Mouse (Mus musculus): ENCODE measurements around the gene Kcp. TPM values are rescaled to one million over a fixed set of nuclear protein-coding genes. Genes with fewer than 3 reads are reported as not detected.
A peak's percentile ranks its signal among the peaks of the same experiment; 100 is the strongest.

Kcp gene
- total RNA-seq (2021): 1 to 10 TPM; 1.1 to 2.0 TPM
- long read RNA-seq, experiment 1, partial matches to known transcripts: 2 of 3 reads
- long read RNA-seq, experiment 1, other reads (novel, unspliced or antisense): 1 of 3 reads
- long read RNA-seq, experiment 2: 0 reads

DNA sequence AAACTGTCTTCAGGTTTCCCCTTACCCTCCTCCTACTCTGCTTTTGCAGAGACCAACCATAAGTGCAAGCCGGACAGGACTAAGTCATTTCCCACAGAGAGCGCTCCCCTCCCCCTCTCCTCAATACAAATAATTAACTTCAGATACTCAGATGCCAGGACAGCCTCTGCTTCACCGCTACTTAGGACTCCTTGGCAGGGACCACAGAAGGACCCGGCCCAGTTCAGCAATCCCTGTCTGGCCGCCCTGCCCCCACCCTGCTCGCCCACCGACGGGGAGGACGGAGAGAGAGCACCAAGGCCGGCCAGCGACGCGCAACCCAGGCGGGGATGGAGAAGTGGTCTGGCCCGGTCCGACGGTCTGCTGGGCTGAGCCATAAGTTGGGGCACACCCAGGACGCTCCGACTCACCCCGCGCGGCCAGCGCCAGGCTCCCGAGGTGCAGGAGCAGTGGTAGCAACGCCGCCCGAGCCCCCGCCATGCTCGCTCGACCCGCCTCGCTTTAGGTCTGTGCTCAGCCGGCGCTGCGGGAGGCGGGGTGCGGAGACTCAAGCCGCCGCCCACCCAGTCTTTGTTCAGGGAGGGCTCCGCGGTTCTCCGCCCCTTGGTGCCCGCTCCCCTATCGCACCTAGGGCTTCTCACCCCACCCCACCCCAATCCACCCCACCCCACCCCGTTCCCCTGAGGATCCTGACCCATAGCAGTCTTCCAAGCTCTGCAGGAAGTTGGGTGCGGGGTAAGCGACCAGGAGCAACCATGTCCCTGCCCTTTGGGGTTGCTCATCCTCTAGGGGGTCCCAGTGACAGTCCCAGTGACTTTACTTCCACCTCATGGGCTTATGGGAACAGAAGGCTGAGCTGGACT is at the start of gene Kcp:
Gene Kcp (minus strand): TSS at position 506 of the 863 bp plus-strand sequence.
- Histone ChIP-seq H3K4me3 (peak within 1 kb of the TSS; percentile 46), H3K27ac (no peak within 1 kb of the TSS)
- no peak for DNase-seq (ENCODE audit: low spot score in 2 of 2)
- TF ChIP-seq CTCF (conservative IDR thresholded peaks at IDR 0.05): no peak

DNA sequence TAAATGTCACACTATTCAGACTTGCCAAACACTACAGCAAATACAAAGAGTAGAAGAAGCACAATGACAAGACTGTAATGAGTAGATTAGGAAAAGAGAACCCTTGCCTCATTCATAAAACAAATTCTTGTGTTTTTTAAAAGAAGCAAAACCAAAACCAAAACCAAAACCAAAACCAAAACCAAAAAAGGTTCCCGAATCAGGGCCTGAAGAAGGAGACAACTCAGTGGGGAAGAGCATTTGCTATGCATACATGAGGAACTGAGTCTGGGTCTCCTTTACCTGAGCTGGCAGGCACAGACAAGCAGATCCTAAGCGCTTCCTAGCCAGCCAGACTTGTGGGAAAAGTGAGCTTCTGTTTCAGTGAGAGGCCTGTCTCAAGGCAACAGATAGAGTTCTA is 49.4 kb upstream of the Kcp start:
- no peak overlapping the region for H3K27ac ChIP-seq
- no peak overlapping the region for H3K4me3 ChIP-seq
- DNase-seq (ENCODE audit: low spot score in 2 of 2): no peak
- no peak for TF ChIP-seq CTCF (conservative IDR thresholded peaks at IDR 0.05)

DNA sequence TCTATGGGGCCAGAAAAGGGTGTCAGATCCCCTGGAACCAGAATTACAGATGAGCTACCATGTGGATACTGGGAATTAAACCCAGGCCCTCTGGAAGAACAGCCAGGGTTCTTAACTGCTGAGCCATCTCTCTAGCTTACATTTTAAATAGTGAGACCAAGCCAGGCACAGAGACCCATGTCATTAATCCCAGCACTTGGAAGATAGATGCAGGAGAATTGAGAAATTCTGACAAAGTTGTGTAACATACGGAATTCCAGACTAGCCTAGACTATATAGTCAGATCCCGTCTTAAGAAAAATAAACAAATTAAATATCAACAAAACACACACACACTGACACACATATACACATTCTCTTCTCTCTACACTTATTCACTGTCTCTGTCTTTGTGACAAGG is 44.8 kb upstream of the Kcp start:
- TF ChIP-seq CTCF (conservative IDR thresholded peaks at IDR 0.05): no peak
- DNase-seq (ENCODE audit: low spot score in 2 of 2): no peak
- Histone ChIP-seq H3K27ac (no peak overlapping the region), H3K4me3 (no peak overlapping the region)

DNA sequence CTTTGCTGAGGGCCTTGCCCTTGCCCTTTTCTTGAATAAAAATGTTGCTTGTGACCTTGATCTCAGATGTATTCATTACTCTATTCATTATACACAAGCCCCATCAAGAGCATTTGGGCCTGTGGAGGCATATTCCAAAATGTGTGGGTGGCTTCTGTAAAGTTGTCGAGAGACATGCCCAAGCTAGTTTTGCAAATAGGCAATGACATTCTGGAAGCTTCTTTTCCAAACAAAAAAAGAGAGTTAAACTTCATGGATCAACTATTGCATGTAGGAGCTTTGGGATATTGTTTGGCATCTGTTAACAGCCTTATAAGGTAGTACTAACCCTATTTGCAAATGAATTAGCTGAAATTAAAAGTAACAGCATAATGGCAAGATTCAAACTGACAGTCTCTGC is 40.3 kb upstream of the Kcp start:
- Histone ChIP-seq H3K27ac (no peak overlapping the region), H3K4me3 (no peak overlapping the region)
- no peak for TF ChIP-seq CTCF (conservative IDR thresholded peaks at IDR 0.05)
- no peak for DNase-seq (ENCODE audit: low spot score in 2 of 2)

DNA sequence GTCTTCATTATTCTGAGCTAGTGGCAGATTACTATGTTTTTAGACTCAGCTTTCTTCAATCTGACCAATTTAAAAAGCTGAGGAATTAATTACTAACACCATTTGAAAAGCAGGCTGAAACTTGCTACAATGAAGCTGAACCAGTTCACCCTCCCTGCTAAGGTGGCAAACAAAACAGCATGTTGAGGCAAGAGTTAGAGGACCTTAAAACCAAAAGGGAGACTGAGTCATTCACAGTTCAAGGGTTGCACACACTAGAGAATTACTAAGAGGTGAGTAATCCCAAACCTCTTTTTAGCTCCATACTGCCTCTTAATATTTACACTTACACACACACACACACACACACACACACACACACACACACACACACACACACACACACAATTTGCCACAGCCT is 39.8 kb upstream of the Kcp start:
- TF ChIP-seq CTCF (conservative IDR thresholded peaks at IDR 0.05): no peak
- Histone ChIP-seq H3K4me3 (no peak overlapping the region), H3K27ac (no peak overlapping the region)
- no peak for DNase-seq (ENCODE audit: low spot score in 2 of 2)

DNA sequence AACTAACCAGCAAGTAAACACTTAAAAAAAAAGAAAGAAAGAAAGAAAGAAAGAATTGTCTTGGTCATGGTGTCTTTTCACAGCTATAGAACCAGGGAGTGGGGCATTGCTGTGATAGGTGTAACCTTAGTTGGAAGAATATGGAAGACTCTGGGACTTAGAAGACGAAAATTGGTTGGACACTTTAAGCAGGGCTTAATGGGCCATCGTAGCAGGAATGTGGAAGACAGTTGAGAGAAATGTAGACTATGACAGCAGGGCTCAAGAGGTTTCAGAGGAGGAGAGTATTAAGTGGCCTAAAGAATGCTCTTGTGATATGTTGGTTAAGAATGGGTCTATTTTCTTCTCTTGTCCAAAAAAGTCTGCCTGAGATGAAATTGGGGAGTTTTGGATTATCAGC is 37.9 kb upstream of the Kcp start:
- no peak overlapping the region for H3K27ac ChIP-seq
- H3K4me3 ChIP-seq: no peak overlapping the region
- TF ChIP-seq CTCF (conservative IDR thresholded peaks at IDR 0.05): no peak
- DNase-seq (ENCODE audit: low spot score in 2 of 2): no peak

DNA sequence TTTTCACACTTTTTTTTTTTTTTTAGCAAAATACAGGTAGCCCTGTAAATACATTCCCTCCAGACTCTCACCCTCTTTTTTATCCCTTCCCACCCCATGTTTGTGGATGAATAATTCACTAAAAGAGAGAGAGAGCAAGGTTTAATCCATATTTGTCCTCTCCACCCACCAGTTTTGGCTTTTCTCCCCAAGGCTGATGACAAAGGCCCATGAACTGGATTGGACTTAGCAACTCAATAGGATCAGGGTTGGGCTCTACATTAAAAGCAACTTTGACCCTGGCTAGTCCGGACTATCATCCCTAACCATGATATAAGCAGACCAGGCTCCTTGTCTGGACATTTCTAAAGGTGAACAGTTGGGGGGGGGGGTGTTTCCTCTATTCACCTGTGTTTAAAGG is 33.2 kb upstream of the Kcp start:
- Histone ChIP-seq H3K4me3 (no peak overlapping the region), H3K27ac (no peak overlapping the region)
- no peak for DNase-seq (ENCODE audit: low spot score in 2 of 2)
- TF ChIP-seq CTCF (conservative IDR thresholded peaks at IDR 0.05): no peak

DNA sequence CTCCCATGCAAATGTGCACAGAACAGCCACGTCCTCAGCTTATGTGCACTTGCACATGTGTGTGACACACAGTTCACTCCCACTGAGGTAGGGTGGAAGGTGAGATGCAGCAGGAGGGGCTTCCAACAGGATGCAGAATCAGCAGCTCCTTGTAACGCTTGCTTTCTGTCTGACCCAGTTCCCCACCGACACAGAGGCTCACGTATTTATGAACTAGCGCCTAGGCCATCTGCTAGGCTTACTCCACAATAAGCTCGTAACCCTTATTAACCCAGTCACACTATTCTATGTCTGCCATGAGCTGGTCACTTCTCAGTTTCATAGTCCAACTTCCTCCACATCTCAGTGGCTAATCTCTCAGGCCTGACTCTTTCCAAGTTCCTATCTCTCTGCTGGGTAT is 32.5 kb upstream of the Kcp start:
- Histone ChIP-seq H3K4me3 (no peak overlapping the region), H3K27ac (no peak overlapping the region)
- no peak for DNase-seq (ENCODE audit: low spot score in 2 of 2)
- no peak for TF ChIP-seq CTCF (conservative IDR thresholded peaks at IDR 0.05)

DNA sequence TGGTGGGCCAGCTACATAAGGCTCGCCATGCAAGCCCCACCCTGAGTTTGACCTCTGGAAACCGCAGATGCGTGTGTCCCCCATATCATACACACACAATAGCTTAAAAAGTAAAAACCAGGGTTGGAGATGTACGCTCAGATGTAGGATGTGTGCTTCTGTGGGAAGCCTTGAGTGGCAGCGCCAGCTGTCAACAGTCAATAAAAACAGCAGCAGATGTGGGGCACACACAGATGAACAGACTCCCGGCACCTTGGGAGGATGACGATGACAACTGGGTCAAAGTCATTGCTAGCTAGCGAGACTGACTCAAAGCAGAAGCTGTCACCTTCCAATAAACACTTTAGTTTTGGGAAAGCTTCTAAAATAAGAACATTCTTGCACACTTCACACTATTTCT is 31.8 kb upstream of the Kcp start:
- no peak for DNase-seq (ENCODE audit: low spot score in 2 of 2)
- Histone ChIP-seq H3K4me3 (no peak overlapping the region), H3K27ac (no peak overlapping the region)
- no peak for TF ChIP-seq CTCF (conservative IDR thresholded peaks at IDR 0.05)

DNA sequence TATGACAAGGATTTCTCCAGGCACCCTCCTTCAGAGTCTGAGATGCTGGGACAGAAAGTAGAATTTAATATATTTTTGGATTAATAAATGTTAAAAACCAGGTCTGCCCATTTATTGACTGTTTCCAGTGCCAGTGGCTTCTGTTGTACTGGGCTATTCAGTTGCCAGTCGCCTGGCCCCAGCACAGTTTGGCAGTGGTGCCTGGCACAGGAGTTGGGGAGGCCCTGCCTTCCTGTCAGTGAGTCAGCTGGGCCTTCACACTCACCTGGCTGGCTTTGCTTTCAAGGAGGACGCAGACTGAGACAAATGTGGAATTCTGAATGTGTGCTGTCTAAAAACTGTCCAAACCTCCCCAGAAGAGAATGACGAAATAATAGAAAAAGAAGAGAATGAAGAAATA is 29.5 kb upstream of the Kcp start:
- Histone ChIP-seq H3K4me3 (no peak overlapping the region), H3K27ac (no peak overlapping the region)
- no peak for TF ChIP-seq CTCF (conservative IDR thresholded peaks at IDR 0.05)
- DNase-seq (ENCODE audit: low spot score in 2 of 2): no peak

DNA sequence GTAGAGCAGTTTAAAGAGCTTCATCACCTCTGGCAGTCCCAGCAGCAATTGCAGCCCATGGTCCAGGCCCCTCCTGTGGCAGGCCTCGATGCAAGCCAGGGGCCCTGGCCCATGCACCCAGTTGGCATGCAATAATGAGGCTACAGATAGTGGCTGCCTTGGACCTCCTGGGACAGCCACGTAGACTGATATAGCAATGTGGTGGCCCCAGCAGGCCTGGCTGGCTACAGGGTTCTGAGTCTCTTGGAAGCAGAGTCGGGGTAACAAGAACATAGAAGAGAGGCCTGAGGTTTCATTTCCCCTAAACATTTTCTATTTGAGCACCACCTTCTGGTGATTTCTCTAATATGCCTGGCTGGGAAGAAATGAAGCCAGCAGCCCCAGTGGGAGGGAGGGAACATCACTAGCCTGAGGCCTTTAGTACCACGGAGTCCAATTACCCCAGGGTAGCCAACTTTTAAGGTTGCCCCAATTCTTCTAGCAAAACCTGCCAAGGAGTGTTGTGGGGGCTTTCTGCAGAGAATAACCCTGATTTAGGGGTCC is 29.0 kb upstream of the Kcp start:
- Histone ChIP-seq H3K4me3 (no peak overlapping the region), H3K27ac (peak overlapping the region; percentile 43; the same call in 1 of the 2 replicates)
- peak; percentile 36 to 37 for DNase-seq (ENCODE audit: low spot score in 2 of 2)
- TF ChIP-seq CTCF (conservative IDR thresholded peaks at IDR 0.05): peak; percentile 75

DNA sequence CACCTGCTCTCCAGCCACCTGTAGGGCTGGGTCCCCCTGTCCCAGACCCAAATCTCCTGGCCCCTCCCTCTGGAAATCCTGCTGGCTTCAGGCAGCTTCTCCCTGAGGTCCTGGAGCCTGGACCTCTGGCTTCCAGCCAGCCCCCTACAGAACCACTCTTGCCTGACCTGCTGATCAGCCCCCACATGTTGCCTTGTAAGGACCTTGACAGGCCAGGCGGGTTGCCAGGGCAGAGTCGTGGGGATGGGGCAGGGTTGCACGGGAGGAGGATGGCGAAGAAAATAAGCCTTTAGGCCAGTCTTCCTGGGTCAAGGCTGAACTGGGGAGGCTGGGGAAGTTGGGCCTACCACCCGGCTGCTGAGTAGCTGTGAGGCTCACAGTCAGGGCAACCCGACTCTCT is 27.6 kb upstream of the Kcp start:
- TF ChIP-seq CTCF (conservative IDR thresholded peaks at IDR 0.05): no peak
- no peak for DNase-seq (ENCODE audit: low spot score in 2 of 2)
- H3K27ac ChIP-seq: no peak overlapping the region
- no peak overlapping the region for H3K4me3 ChIP-seq

DNA sequence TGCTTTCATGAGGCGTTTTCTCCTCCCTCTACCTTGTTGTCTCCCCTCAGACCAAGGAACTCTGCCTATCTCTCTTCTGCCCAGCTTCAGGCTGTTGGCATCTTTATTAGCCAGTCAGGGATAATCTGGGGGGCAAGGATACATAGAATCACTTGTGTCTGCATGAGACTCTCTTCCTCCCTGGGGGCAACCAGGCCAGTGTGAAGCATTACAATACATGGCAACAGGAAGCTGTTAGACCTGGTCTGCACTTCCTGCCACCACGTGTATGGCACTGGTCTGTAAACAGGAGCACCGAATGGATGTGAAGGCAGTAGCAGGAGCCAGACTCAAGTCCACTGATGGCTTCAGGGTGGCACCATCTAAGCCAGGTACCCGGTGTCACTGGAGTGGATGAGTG is 22.3 kb upstream of the Kcp start:
- DNase-seq (ENCODE audit: low spot score in 2 of 2): no peak
- Histone ChIP-seq H3K4me3 (no peak overlapping the region), H3K27ac (no peak overlapping the region)
- TF ChIP-seq CTCF (conservative IDR thresholded peaks at IDR 0.05): no peak

DNA sequence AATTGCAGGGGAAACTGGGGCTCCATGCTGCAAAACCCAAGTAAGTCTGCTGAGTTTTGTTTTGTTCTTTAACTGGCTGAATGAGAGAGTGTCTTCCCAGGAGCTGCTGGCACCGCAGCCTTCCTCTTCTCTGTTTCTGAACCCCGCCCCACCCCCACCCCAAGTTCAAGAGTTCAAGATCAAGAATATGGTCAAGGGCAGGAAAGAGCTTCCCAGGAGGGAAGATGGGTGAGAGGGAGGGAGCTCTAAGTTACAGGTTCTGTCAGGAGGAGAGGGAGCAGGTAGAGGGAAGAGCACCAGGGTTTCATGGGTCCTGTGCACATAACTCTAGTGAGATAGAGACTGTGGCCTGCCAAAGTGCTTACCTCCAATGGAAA is 21.7 kb upstream of the Kcp start:
- no peak overlapping the region for H3K4me3 ChIP-seq
- H3K27ac ChIP-seq: no peak overlapping the region
- no peak for DNase-seq (ENCODE audit: low spot score in 2 of 2)
- no peak for TF ChIP-seq CTCF (conservative IDR thresholded peaks at IDR 0.05)
